Mouse (Mus musculus): ENCODE measurements around the gene Tmem231. TPM values are rescaled to one million over a fixed set of nuclear protein-coding genes. Genes with fewer than 3 reads are reported as not detected.

The Tmem231 gene
- polyA plus RNA-seq, 1 experiment from 2014 or later: 4.1 TPM

DNA sequence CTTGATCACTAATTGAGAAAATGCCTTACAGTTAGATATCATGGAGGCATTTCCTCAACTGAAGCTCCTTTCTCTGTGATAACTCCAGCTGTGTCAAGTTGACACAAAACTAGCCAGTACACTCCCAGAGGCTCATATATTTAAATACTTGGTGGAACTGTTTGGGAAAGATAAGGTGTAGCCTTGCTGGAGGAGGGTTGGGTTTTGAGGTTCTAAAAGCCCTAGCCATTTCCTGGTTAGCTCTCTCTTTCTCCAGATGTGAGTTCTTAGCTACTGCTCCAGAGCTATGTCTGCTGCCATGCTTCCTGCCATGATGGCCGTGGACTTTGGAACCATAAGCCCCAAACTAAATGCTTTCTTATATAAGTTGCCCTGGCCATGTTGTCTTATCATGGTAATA is 46.2 kb downstream of the Tmem231 start:
- Histone ChIP-seq H3K27ac (replicated peaks in 1 of 2; ENCODE audit: control insufficient read depth in 1 of 2, insufficient read depth in 1 of 2, low read depth in 2 of 2, low read length in 2 of 2) (no peak overlapping the region), H3K9me3 (ENCODE audit: control insufficient read depth, low read length) (no peaks in the 10 kb centered on the region), H3K36me3 (ENCODE audit: control insufficient read depth, insufficient read depth, low read length) (no peaks in the 10 kb centered on the region), H3K4me3 (ENCODE audit: control insufficient read depth in 1 of 2, insufficient read depth in 1 of 2, low read depth in 1 of 2, low read length in 2 of 2) (no peak overlapping the region), H3K9ac (ENCODE audit: low read length) (no peak overlapping the region), H3K4me2 (ENCODE audit: low read length) (no peak overlapping the region), H3K27me3 (ENCODE audit: control insufficient read depth, insufficient read depth, low read length) (peaks cover 38% of the 10 kb centered on the region), H3K4me1 (ENCODE audit: control insufficient read depth in 2 of 2, insufficient read depth in 2 of 2, low read length in 2 of 2) (peaks cover 5% of the 10 kb centered on the region in 2 experiments; a peak in 3 of 4 replicates)
- WGBS: 68% methylated on average over 1 of the region's 1 CpGs
- ATAC-seq (ENCODE audit: insufficient number of reproducible peaks, insufficient read depth, low FRiP score, low read depth): no peak

DNA sequence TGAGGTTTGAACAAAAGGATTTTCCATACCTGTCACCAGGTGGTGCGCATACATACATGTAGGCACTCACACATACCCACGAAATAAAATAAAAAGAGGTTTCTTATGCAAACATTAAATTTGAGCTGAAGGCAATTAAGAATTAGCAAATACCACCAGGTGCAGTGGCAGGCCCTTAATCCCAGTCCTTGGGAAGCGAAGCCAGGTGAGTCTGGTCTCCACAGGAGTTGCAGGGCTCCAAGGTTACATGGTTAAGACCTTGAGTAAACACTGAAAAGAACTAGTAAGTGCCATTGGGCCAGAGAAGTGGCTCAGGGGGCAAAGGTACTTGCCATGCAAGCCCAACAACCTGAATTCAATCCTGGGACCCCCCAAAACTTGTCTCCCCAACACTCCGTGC is 50.1 kb downstream of the Tmem231 start:
- H3K4me3 ChIP-seq (ENCODE audit: control insufficient read depth in 1 of 2, insufficient read depth in 1 of 2, low read depth in 1 of 2, low read length in 2 of 2): no peak overlapping the region
- H3K9me3 ChIP-seq (ENCODE audit: control insufficient read depth, low read length): no peaks in the 10 kb centered on the region
- H3K27ac ChIP-seq (replicated peaks in 1 of 2; ENCODE audit: control insufficient read depth in 1 of 2, insufficient read depth in 1 of 2, low read depth in 2 of 2, low read length in 2 of 2): no peak overlapping the region

DNA sequence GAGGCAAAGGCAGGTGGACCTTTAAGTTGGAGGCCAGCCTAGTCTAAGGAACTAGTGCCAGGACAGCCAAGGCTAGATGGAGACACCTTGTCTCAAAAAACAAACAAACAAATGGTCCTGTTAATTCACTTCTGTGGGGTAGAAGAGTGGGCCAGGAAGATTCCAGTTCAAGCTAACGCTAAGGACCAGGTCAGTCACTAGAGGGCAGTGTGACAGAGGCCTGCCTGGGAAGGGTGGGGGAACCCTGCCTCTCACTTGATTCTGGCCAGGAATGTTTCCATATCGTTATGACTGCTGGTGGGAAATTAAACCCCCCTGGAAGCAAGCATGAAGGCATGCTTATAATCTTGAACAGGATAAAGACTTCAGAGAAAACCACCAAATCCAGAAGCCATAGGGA is 52.1 kb downstream of the Tmem231 start:
- Histone ChIP-seq H3K9ac (ENCODE audit: low read length) (no peak overlapping the region), H3K4me2 (ENCODE audit: low read length) (no peak overlapping the region), H3K4me1 (ENCODE audit: control insufficient read depth in 2 of 2, insufficient read depth in 2 of 2, low read length in 2 of 2) (no peaks in the 10 kb centered on the region), H3K36me3 (ENCODE audit: control insufficient read depth, insufficient read depth, low read length) (no peaks in the 10 kb centered on the region), H3K27me3 (ENCODE audit: control insufficient read depth, insufficient read depth, low read length) (no peaks in the 10 kb centered on the region; the same call in 1 of the 2 replicates), H3K4me3 (ENCODE audit: control insufficient read depth in 1 of 2, insufficient read depth in 1 of 2, low read depth in 1 of 2, low read length in 2 of 2) (no peak overlapping the region), H3K9me3 (ENCODE audit: control insufficient read depth, low read length) (no peaks in the 10 kb centered on the region), H3K27ac (replicated peaks in 1 of 2; ENCODE audit: control insufficient read depth in 1 of 2, insufficient read depth in 1 of 2, low read depth in 2 of 2, low read length in 2 of 2) (no peak overlapping the region)
- ATAC-seq (ENCODE audit: insufficient number of reproducible peaks, insufficient read depth, low FRiP score, low read depth): no peak
- 0% methylated on average over 2 of the region's 2 CpGs for WGBS

More for the DNA sequence above, 50.1 kb downstream of the Tmem231 start:
- H3K4me1 ChIP-seq (ENCODE audit: control insufficient read depth in 2 of 2, insufficient read depth in 2 of 2, low read length in 2 of 2): peaks cover 5% of the 10 kb centered on the region in 2 experiments; a peak in 3 of 4 replicates
- peaks cover 7% of the 10 kb centered on the region; the same call in 1 of the 2 replicates for H3K27me3 ChIP-seq (ENCODE audit: control insufficient read depth, insufficient read depth, low read length)
- H3K4me2 ChIP-seq (ENCODE audit: low read length): no peak overlapping the region
- WGBS: 86% methylated on average over 4 of the region's 4 CpGs
- ATAC-seq (ENCODE audit: insufficient number of reproducible peaks, insufficient read depth, low FRiP score, low read depth): no peak
- no peak overlapping the region for H3K9ac ChIP-seq (ENCODE audit: low read length)
- H3K36me3 ChIP-seq (ENCODE audit: control insufficient read depth, insufficient read depth, low read length): no peaks in the 10 kb centered on the region

DNA sequence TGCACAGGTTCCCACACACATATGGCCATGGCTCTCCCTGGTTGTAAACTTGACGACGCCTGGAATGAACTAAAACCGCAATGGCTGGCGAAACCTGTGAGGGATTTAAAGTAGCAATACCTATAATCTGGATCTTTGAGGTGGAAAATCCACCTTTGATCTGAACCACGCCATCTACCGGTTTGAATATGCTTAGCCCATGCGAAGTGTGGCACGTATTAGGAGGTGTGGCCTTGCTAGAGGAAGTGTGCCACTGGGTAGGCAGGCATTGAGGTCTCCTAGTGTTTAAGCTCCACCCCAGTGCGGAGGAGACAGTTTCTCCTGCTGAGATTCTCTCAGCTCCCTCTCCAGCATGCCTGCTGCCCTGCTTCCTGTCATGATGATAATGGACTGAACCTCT is 56.0 kb downstream of the Tmem231 start:
- H3K4me3 ChIP-seq (ENCODE audit: control insufficient read depth in 1 of 2, insufficient read depth in 1 of 2, low read depth in 1 of 2, low read length in 2 of 2): no peak overlapping the region
- H3K4me2 ChIP-seq (ENCODE audit: low read length): no peak overlapping the region
- no peaks in the 10 kb centered on the region for H3K9me3 ChIP-seq (ENCODE audit: control insufficient read depth, low read length)
- no peaks in the 10 kb centered on the region for H3K36me3 ChIP-seq (ENCODE audit: control insufficient read depth, insufficient read depth, low read length)
- no peak overlapping the region for H3K9ac ChIP-seq (ENCODE audit: low read length)
- H3K4me1 ChIP-seq (ENCODE audit: control insufficient read depth in 2 of 2, insufficient read depth in 2 of 2, low read length in 2 of 2): peaks cover 0 to 6% of the 10 kb centered on the region in 2 experiments; a peak in 2 of 4 replicates
- no peak for ATAC-seq (ENCODE audit: insufficient number of reproducible peaks, insufficient read depth, low FRiP score, low read depth)
- 64% methylated on average over 9 of the region's 9 CpGs for WGBS
- no peak overlapping the region for H3K27ac ChIP-seq (replicated peaks in 1 of 2; ENCODE audit: control insufficient read depth in 1 of 2, insufficient read depth in 1 of 2, low read depth in 2 of 2, low read length in 2 of 2)
- no peaks in the 10 kb centered on the region for H3K27me3 ChIP-seq (ENCODE audit: control insufficient read depth, insufficient read depth, low read length)

DNA sequence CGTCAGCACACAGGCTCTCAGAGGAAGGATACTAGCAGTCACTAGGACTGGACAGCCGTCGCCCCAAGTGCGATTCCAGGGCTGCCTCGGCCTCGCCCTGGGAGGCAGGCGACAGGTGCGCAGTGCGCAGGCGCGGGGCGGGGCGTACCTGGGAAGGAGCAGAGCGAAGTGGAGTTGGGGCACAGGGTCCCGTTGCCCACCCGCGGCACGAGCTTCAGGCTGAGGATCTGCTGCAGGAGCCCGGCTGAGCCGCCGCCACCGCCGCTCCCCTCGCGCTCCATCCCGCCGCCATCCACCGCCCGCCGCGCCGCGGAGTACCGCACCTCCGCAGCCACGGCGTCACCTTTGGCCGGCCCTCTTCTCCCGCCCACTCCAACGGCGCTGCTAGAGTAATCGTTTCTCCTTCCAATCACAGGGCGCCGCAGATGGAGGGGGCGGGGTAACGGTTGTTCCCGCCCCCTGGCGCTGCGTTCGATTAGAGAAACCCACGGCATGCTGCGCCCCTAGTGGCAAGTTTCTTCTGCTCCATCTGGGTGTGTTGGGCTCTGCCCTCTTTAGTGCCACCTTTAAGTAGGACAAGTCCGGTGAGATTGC is 57.2 kb downstream of the Tmem231 start, which contains the start of gene Tmem170:
Gene Tmem170 (minus strand): TSS at position 396 of the 594 bp plus-strand sequence.
- Histone ChIP-seq H3K36me3 (ENCODE audit: control insufficient read depth, insufficient read depth, low read length) (no peaks in the 10 kb centered on the region), H3K4me2 (ENCODE audit: low read length) (peak within 1 kb of the TSS; percentile 79), H3K4me3 (ENCODE audit: control insufficient read depth in 1 of 2, insufficient read depth in 1 of 2, low read depth in 1 of 2, low read length in 2 of 2) (peak within 1 kb of the TSS; percentile 68 to 94), H3K9me3 (ENCODE audit: control insufficient read depth, low read length) (no peaks in the 10 kb centered on the region), H3K27ac (replicated peaks in 1 of 2; ENCODE audit: control insufficient read depth in 1 of 2, insufficient read depth in 1 of 2, low read depth in 2 of 2, low read length in 2 of 2) (peak within 1 kb of the TSS; percentile 64 to 73), H3K27me3 (ENCODE audit: control insufficient read depth, insufficient read depth, low read length) (no peaks in the 10 kb centered on the region), H3K4me1 (ENCODE audit: control insufficient read depth in 2 of 2, insufficient read depth in 2 of 2, low read length in 2 of 2) (peaks cover 0 to 6% of the 10 kb centered on the region in 2 experiments; a peak in 2 of 4 replicates), H3K9ac (ENCODE audit: low read length) (peak within 1 kb of the TSS; percentile 84)
- under 1% methylated on average over 44 of the region's 53 CpGs for WGBS
- peak; percentile 98 for ATAC-seq (ENCODE audit: insufficient number of reproducible peaks, insufficient read depth, low FRiP score, low read depth)

DNA sequence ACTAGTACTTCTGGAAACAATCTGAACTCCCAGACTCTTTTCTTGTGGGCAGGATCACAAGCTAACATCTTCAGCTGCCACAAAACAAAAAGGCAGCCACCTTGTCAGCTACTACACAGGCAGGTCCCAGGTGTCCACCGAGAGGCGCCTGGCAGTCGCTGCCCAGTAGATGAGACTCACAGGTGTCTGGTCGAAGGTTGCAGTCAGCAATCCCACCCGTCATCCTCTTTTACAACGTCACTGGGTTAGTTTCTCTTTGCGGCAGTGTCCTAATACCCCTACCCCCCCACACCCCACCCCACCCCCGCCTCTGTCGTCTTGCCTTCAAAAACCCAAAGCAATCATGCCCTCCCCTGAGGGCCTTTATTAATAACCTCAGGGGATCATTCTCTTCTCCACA is 57.9 kb downstream of the Tmem231 start:
- ATAC-seq (ENCODE audit: insufficient number of reproducible peaks, insufficient read depth, low FRiP score, low read depth): no peak
- Histone ChIP-seq H3K4me3 (ENCODE audit: control insufficient read depth in 1 of 2, insufficient read depth in 1 of 2, low read depth in 1 of 2, low read length in 2 of 2) (peak overlapping the region; percentile 68 to 94), H3K9me3 (ENCODE audit: control insufficient read depth, low read length) (no peaks in the 10 kb centered on the region), H3K27me3 (ENCODE audit: control insufficient read depth, insufficient read depth, low read length) (no peaks in the 10 kb centered on the region), H3K4me1 (ENCODE audit: control insufficient read depth in 2 of 2, insufficient read depth in 2 of 2, low read length in 2 of 2) (peaks cover 0 to 6% of the 10 kb centered on the region in 2 experiments; a peak in 2 of 4 replicates), H3K9ac (ENCODE audit: low read length) (peak overlapping the region; percentile 84), H3K4me2 (ENCODE audit: low read length) (peak overlapping the region; percentile 79), H3K36me3 (ENCODE audit: control insufficient read depth, insufficient read depth, low read length) (no peaks in the 10 kb centered on the region), H3K27ac (replicated peaks in 1 of 2; ENCODE audit: control insufficient read depth in 1 of 2, insufficient read depth in 1 of 2, low read depth in 2 of 2, low read length in 2 of 2) (peak overlapping the region; percentile 64 to 73; a peak in 3 of 4 replicates)
- WGBS: 17% methylated on average over 9 of the region's 9 CpGs

DNA sequence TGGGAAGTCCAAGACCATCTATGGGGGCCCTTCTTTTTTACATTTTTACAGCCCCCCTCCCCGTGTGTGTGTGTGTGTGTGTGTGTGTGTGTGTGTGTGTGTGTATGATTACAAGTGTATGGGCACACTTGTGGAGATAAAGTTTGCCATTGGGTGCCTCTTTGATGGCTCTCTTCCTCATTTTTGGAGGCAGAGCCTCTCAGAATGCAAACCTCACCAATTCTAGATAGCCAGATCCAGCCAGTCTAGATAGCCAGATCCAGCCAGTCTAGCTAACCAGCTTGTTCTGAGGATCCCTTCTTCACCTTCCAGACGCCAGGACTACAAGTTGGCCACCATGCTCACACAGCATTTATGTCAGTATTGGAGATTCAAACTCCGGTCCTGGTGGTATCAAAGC is 62.4 kb downstream of the Tmem231 start:
- WGBS: 82% methylated on average over 3 of the region's 3 CpGs

More for the DNA sequence above, 62.4 kb downstream of the Tmem231 start:
- Histone ChIP-seq H3K4me3 (ENCODE audit: control insufficient read depth in 1 of 2, insufficient read depth in 1 of 2, low read depth in 1 of 2, low read length in 2 of 2) (no peak overlapping the region), H3K9ac (ENCODE audit: low read length) (no peak overlapping the region), H3K27me3 (ENCODE audit: control insufficient read depth, insufficient read depth, low read length) (no peaks in the 10 kb centered on the region), H3K27ac (replicated peaks in 1 of 2; ENCODE audit: control insufficient read depth in 1 of 2, insufficient read depth in 1 of 2, low read depth in 2 of 2, low read length in 2 of 2) (no peak overlapping the region), H3K4me1 (ENCODE audit: control insufficient read depth in 2 of 2, insufficient read depth in 2 of 2, low read length in 2 of 2) (peaks cover 0 to 6% of the 10 kb centered on the region in 2 experiments; a peak in 2 of 4 replicates), H3K36me3 (ENCODE audit: control insufficient read depth, insufficient read depth, low read length) (0 out of 2 replicates have a peak, but pooled peaks cover 4% of the 10 kb centered on the region), H3K9me3 (ENCODE audit: control insufficient read depth, low read length) (no peaks in the 10 kb centered on the region), H3K4me2 (ENCODE audit: low read length) (no peak overlapping the region)
- no peak for ATAC-seq (ENCODE audit: insufficient number of reproducible peaks, insufficient read depth, low FRiP score, low read depth)

Measured in heart, embryonic 14.5 days (tissue).